Mouse (Mus musculus): Measurements from ENCODE around the gene Frmd4a. TPM values are rescaled to one million over a fixed set of nuclear protein-coding genes. Genes with fewer than 3 reads are reported as not detected.

The Frmd4a gene
- total RNA-seq, 1 experiment = 9.3 TPM

DNA sequence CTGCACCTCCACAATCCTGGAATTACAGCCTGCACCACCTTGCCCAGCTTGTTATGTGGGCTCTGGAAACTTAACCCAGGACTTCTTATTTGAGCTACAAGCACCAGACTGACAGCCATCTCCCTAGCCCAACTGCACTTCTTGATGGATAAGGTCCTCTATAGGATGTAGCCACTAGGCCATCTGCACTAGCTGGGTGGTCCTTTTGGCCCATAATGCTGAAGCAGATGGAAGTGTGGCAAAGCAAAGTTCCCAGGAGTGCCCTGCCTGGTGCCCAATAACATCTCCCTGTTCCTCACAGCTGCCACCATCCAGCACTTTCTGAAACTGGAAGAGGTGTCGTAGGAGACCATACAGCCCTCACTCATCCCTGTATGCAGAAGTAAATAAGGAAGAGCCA is 353.8 kb downstream of the Frmd4a start:
- Histone ChIP-seq H3K27ac (ENCODE audit: insufficient read depth, low read depth, low read length, poor library complexity, severe bottlenecking) (no peak overlapping the region), H3K4me1 (ENCODE audit: control insufficient read depth in 2 of 2, insufficient read depth in 2 of 2, low read length in 2 of 2, poor library complexity in 1 of 2) (no peaks in the 10 kb centered on the region), H3K9ac (ENCODE audit: insufficient read depth, low read depth, low read length, poor library complexity, severe bottlenecking) (no peak overlapping the region), H3K9me3 (ENCODE audit: control insufficient read depth, insufficient read depth, low read depth, low read length) (no peaks in the 10 kb centered on the region), H3K36me3 (ENCODE audit: control insufficient read depth, insufficient read depth, low read length, poor library complexity, severe bottlenecking) (no peaks in the 10 kb centered on the region), H3K4me3 (ENCODE audit: insufficient read depth in 1 of 2, low read depth in 1 of 2, low read length in 2 of 2, poor library complexity in 1 of 2, severe bottlenecking in 1 of 2) (no peak overlapping the region)
- TF ChIP-seq ZNF384 (IDR thresholded peaks at IDR 0.05; ENCODE audit: low read depth, low read length) = no peak
- TF ChIP-seq CHD2 (IDR thresholded peaks at IDR 0.05; ENCODE audit: low read depth, low read length) = no peak
- no peak for TF ChIP-seq MAFK (IDR thresholded peaks at IDR 0.05; ENCODE audit: insufficient read depth, low read depth, low read length)
- no peak for TF ChIP-seq HCFC1 (IDR thresholded peaks at IDR 0.05; ENCODE audit: borderline replicate concordance, insufficient read depth, low read length)
- no peak for TF ChIP-seq ZC3H11A (IDR thresholded peaks at IDR 0.05; ENCODE audit: borderline replicate concordance, low read depth, low read length)
- in situ Hi-C loops (cut with MboI; ENCODE audit: low sequenced_read_pairs in 2 of 2, unreplicated experiment in 2 of 2) = no loop called here
- no peak for DNase-seq (ENCODE audit: low read depth, low spot score)

DNA sequence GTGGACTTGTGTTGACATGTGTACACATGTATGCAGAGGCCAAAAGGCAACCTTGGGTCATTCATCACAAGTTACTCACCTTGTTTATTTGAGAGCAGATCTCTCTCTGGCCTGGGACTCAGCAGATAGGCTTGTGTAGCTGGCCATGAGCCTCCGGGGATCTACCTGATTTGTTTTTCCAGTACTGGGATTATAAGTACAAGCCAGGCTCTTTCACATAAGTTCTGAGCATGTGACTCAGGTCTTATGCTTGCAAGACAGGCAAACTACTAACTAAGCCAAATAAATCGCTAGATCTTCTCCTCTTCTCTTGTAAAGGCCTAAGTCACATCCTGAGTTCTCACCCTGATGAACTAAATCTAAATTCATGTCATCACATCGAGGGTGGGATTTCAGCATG is 361.3 kb downstream of the Frmd4a start:
- in situ Hi-C loops (cut with MboI; ENCODE audit: low sequenced_read_pairs in 2 of 2, unreplicated experiment in 2 of 2) = no loop called here
- H3K4me1 ChIP-seq (ENCODE audit: control insufficient read depth in 2 of 2, insufficient read depth in 2 of 2, low read length in 2 of 2, poor library complexity in 1 of 2) = no peaks in the 10 kb centered on the region
- no peak overlapping the region for H3K4me3 ChIP-seq (ENCODE audit: insufficient read depth in 1 of 2, low read depth in 1 of 2, low read length in 2 of 2, poor library complexity in 1 of 2, severe bottlenecking in 1 of 2)
- no peak overlapping the region for H3K27ac ChIP-seq (ENCODE audit: insufficient read depth, low read depth, low read length, poor library complexity, severe bottlenecking)
- H3K36me3 ChIP-seq (ENCODE audit: control insufficient read depth, insufficient read depth, low read length, poor library complexity, severe bottlenecking) = no peaks in the 10 kb centered on the region
- no peaks in the 10 kb centered on the region for H3K9me3 ChIP-seq (ENCODE audit: control insufficient read depth, insufficient read depth, low read depth, low read length)
- no peak overlapping the region for H3K9ac ChIP-seq (ENCODE audit: insufficient read depth, low read depth, low read length, poor library complexity, severe bottlenecking)
- DNase-seq (ENCODE audit: low read depth, low spot score) = no peak
- no peak for TF ChIP-seq HCFC1 (IDR thresholded peaks at IDR 0.05; ENCODE audit: borderline replicate concordance, insufficient read depth, low read length)
- no peak for TF ChIP-seq ZNF384 (IDR thresholded peaks at IDR 0.05; ENCODE audit: low read depth, low read length)
- TF ChIP-seq MAFK (IDR thresholded peaks at IDR 0.05; ENCODE audit: insufficient read depth, low read depth, low read length) = no peak
- TF ChIP-seq ZC3H11A (IDR thresholded peaks at IDR 0.05; ENCODE audit: borderline replicate concordance, low read depth, low read length) = no peak
- TF ChIP-seq CHD2 (IDR thresholded peaks at IDR 0.05; ENCODE audit: low read depth, low read length) = no peak

DNA sequence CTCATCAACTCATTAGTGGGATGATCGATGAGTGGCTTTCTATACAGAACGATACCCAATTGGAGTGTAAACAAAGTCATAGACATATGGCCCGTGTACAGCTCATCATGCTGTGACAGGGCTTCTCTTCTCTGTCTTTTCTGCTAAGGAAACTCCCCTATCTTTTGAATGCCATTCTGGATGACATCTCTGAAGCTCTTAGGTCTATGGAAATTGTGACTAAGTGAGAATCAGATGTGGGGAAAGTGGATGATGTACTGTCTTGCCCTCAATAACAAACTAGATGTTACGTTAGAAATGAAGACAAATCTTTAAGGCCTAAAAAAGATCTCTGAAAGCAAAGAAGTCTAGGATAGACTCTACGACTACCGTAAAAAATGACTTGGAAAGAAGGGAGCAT is 362.9 kb downstream of the Frmd4a start:
- no peak overlapping the region for H3K9ac ChIP-seq (ENCODE audit: insufficient read depth, low read depth, low read length, poor library complexity, severe bottlenecking)
- no peak overlapping the region for H3K4me3 ChIP-seq (ENCODE audit: insufficient read depth in 1 of 2, low read depth in 1 of 2, low read length in 2 of 2, poor library complexity in 1 of 2, severe bottlenecking in 1 of 2)
- H3K9me3 ChIP-seq (ENCODE audit: control insufficient read depth, insufficient read depth, low read depth, low read length) = no peaks in the 10 kb centered on the region
- DNase-seq (ENCODE audit: low read depth, low spot score) = no peak
- in situ Hi-C loops (cut with MboI; ENCODE audit: low sequenced_read_pairs in 2 of 2, unreplicated experiment in 2 of 2) = no loop called here
- TF ChIP-seq CHD2 (IDR thresholded peaks at IDR 0.05; ENCODE audit: low read depth, low read length) (no peak), MAFK (IDR thresholded peaks at IDR 0.05; ENCODE audit: insufficient read depth, low read depth, low read length) (no peak), ZC3H11A (IDR thresholded peaks at IDR 0.05; ENCODE audit: borderline replicate concordance, low read depth, low read length) (no peak), ZNF384 (IDR thresholded peaks at IDR 0.05; ENCODE audit: low read depth, low read length) (no peak), HCFC1 (IDR thresholded peaks at IDR 0.05; ENCODE audit: borderline replicate concordance, insufficient read depth, low read length) (no peak)
- no peaks in the 10 kb centered on the region for H3K36me3 ChIP-seq (ENCODE audit: control insufficient read depth, insufficient read depth, low read length, poor library complexity, severe bottlenecking)
- no peak overlapping the region for H3K27ac ChIP-seq (ENCODE audit: insufficient read depth, low read depth, low read length, poor library complexity, severe bottlenecking)
- H3K4me1 ChIP-seq (ENCODE audit: control insufficient read depth in 2 of 2, insufficient read depth in 2 of 2, low read length in 2 of 2, poor library complexity in 1 of 2) = no peaks in the 10 kb centered on the region

DNA sequence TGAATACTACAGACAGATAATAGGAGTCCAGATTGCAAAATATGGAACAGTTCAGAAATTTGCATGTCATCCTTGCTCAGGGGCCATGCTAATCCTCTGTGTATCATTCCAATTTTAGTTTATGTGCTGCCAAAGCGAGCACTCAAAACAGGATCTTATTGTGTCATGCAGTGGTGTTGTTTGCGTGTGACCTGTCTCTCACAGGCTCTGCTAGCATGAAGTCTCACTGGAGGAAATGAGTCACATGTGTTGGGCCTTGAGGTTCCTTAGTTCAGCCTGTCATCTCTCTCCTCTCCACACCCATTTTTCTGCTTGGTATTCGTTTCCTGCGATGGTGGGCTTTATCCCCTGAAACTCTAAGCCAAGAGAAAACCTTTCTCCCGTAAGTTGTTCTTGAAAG is 363.4 kb downstream of the Frmd4a start:
- H3K4me3 ChIP-seq (ENCODE audit: insufficient read depth in 1 of 2, low read depth in 1 of 2, low read length in 2 of 2, poor library complexity in 1 of 2, severe bottlenecking in 1 of 2) = no peak overlapping the region
- no peaks in the 10 kb centered on the region for H3K36me3 ChIP-seq (ENCODE audit: control insufficient read depth, insufficient read depth, low read length, poor library complexity, severe bottlenecking)
- H3K4me1 ChIP-seq (ENCODE audit: control insufficient read depth in 2 of 2, insufficient read depth in 2 of 2, low read length in 2 of 2, poor library complexity in 1 of 2) = no peaks in the 10 kb centered on the region
- no peaks in the 10 kb centered on the region for H3K9me3 ChIP-seq (ENCODE audit: control insufficient read depth, insufficient read depth, low read depth, low read length)
- no peak overlapping the region for H3K9ac ChIP-seq (ENCODE audit: insufficient read depth, low read depth, low read length, poor library complexity, severe bottlenecking)
- no peak for TF ChIP-seq HCFC1 (IDR thresholded peaks at IDR 0.05; ENCODE audit: borderline replicate concordance, insufficient read depth, low read length)
- TF ChIP-seq MAFK (IDR thresholded peaks at IDR 0.05; ENCODE audit: insufficient read depth, low read depth, low read length) = no peak
- TF ChIP-seq ZC3H11A (IDR thresholded peaks at IDR 0.05; ENCODE audit: borderline replicate concordance, low read depth, low read length) = no peak
- TF ChIP-seq CHD2 (IDR thresholded peaks at IDR 0.05; ENCODE audit: low read depth, low read length) = no peak
- TF ChIP-seq ZNF384 (IDR thresholded peaks at IDR 0.05; ENCODE audit: low read depth, low read length) = no peak
- DNase-seq (ENCODE audit: low read depth, low spot score) = no peak
- no peak overlapping the region for H3K27ac ChIP-seq (ENCODE audit: insufficient read depth, low read depth, low read length, poor library complexity, severe bottlenecking)
- in situ Hi-C loops (cut with MboI; ENCODE audit: low sequenced_read_pairs in 2 of 2, unreplicated experiment in 2 of 2) = no loop called here

DNA sequence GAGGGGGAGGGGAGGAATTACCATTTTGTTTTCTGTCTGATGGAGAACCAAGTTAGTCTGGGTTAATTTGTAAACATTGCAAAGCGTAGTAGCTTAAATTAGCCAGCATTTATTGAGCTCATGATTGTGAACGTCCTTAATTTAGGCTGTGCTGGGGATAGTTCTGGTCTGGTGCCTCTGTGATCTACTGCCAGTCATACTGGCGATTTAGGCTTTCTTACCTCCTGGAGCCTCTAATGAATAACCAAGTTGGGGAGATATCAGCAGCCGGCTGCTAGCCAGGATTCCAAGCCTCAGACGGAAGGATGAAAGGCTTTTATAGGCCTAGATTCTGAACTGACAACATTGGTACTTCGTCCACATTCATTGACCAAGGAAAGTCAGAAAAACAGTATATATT is 369.0 kb downstream of the Frmd4a start:
- no peak for TF ChIP-seq MAFK (IDR thresholded peaks at IDR 0.05; ENCODE audit: insufficient read depth, low read depth, low read length)
- TF ChIP-seq ZNF384 (IDR thresholded peaks at IDR 0.05; ENCODE audit: low read depth, low read length) = no peak
- no peak for TF ChIP-seq ZC3H11A (IDR thresholded peaks at IDR 0.05; ENCODE audit: borderline replicate concordance, low read depth, low read length)
- no peak for TF ChIP-seq CHD2 (IDR thresholded peaks at IDR 0.05; ENCODE audit: low read depth, low read length)
- TF ChIP-seq HCFC1 (IDR thresholded peaks at IDR 0.05; ENCODE audit: borderline replicate concordance, insufficient read depth, low read length) = no peak
- no peak overlapping the region for H3K9ac ChIP-seq (ENCODE audit: insufficient read depth, low read depth, low read length, poor library complexity, severe bottlenecking)
- in situ Hi-C loops (cut with MboI; ENCODE audit: low sequenced_read_pairs in 2 of 2, unreplicated experiment in 2 of 2) = no loop called here

More for the DNA sequence above, 369.0 kb downstream of the Frmd4a start:
- no peak overlapping the region for H3K27ac ChIP-seq (ENCODE audit: insufficient read depth, low read depth, low read length, poor library complexity, severe bottlenecking)
- H3K4me1 ChIP-seq (ENCODE audit: control insufficient read depth in 2 of 2, insufficient read depth in 2 of 2, low read length in 2 of 2, poor library complexity in 1 of 2) = peaks cover 0 to 5% of the 10 kb centered on the region in 2 experiments; a peak in 2 of 4 replicates
- no peak for DNase-seq (ENCODE audit: low read depth, low spot score)
- no peaks in the 10 kb centered on the region for H3K9me3 ChIP-seq (ENCODE audit: control insufficient read depth, insufficient read depth, low read depth, low read length)
- H3K4me3 ChIP-seq (ENCODE audit: insufficient read depth in 1 of 2, low read depth in 1 of 2, low read length in 2 of 2, poor library complexity in 1 of 2, severe bottlenecking in 1 of 2) = no peak overlapping the region
- no peaks in the 10 kb centered on the region for H3K36me3 ChIP-seq (ENCODE audit: control insufficient read depth, insufficient read depth, low read length, poor library complexity, severe bottlenecking)

All from ES-E14 (cell line).